Comparison of ENCODE assay signal across 8 mouse cellular contexts in genomic region chr7:139308140-139308895, GRCm38 (mm10).
DNase-seq lines count a peak whose midpoint lies in the region; ATAC-seq lines count a peak whose summit lies in the region.

No protein-coding gene starts in this region.

- H3K27ac ChIP-seq in lung, embryonic 15.5 days: peak overlapping the region; percentile 66
- no peak overlapping the region for H3K27ac ChIP-seq in midbrain, embryonic 16.5 days (ENCODE audit: low read length)
- no peak overlapping the region for H3K27ac ChIP-seq in hindbrain, embryonic 12.5 days

- intact Hi-C loops in heart, postnatal 10 days (cut with DNase I): loop anchor here (2.0 kb wide), 1 partner anchor 56 kb away; no protein-coding TSS in a partner anchor

- H3K9ac ChIP-seq in lung, embryonic 15.5 days: no peak overlapping the region
- H3K9ac ChIP-seq in midbrain, embryonic 16.5 days (ENCODE audit: low read depth, low read length): no peak overlapping the region
- no peak overlapping the region for H3K9ac ChIP-seq in hindbrain, embryonic 12.5 days

- H3K4me1 ChIP-seq in lung, embryonic 15.5 days: peaks cover 32% of the 10 kb centered on the region
- H3K4me1 ChIP-seq in midbrain, embryonic 16.5 days (ENCODE audit: control insufficient read depth, insufficient read depth, low read length): peaks cover 4% of the 10 kb centered on the region; the same call in 1 of the 2 replicates
- peaks cover 12% of the 10 kb centered on the region for H3K4me1 ChIP-seq in hindbrain, embryonic 12.5 days

- no peaks in the 10 kb centered on the region for H3K9me3 ChIP-seq in lung, embryonic 15.5 days
- no peaks in the 10 kb centered on the region for H3K9me3 ChIP-seq in midbrain, embryonic 16.5 days (replicated peaks; ENCODE audit: control insufficient read depth, low read length, poor library complexity, severe bottlenecking)
- H3K9me3 ChIP-seq in hindbrain, embryonic 12.5 days (replicated peaks): no peaks in the 10 kb centered on the region

- H3K4me2 ChIP-seq in lung, embryonic 15.5 days: no peak overlapping the region
- no peak overlapping the region for H3K4me2 ChIP-seq in midbrain, embryonic 16.5 days (ENCODE audit: low read length)
- H3K4me2 ChIP-seq in hindbrain, embryonic 12.5 days (replicated peaks): no peak overlapping the region

- H3K36me3 ChIP-seq in lung, embryonic 15.5 days: no peaks in the 10 kb centered on the region
- no peaks in the 10 kb centered on the region for H3K36me3 ChIP-seq in midbrain, embryonic 16.5 days (ENCODE audit: control insufficient read depth, insufficient read depth, low read length)
- H3K36me3 ChIP-seq in hindbrain, embryonic 12.5 days: no peaks in the 10 kb centered on the region

- peak; percentile 28 for DNase-seq in embryo, embryonic 11 days
- no peak for DNase-seq in embryo, embryonic 9.5 days (ENCODE audit: extremely low spot score)
- peak; percentile 26 for DNase-seq in 3134 (ENCODE audit: extremely low read depth, insufficient read length, low spot score)
- DNase-seq in cerebellum, postnatal 14 days: peak; percentile 81
- peak; percentile 86 to 89 for DNase-seq in heart, postnatal 10 days

- no peak overlapping the region for H3K4me3 ChIP-seq in lung, embryonic 15.5 days
- no peak overlapping the region for H3K4me3 ChIP-seq in midbrain, embryonic 16.5 days (ENCODE audit: low read depth, low read length)
- no peak overlapping the region for H3K4me3 ChIP-seq in hindbrain, embryonic 12.5 days

- peak; percentile 37; the same call in 1 of the 2 replicates for ATAC-seq in lung, embryonic 15.5 days (ENCODE audit: borderline replicate concordance, extremely low read depth, low FRiP score, low TSS enrichment)
- ATAC-seq in midbrain, embryonic 16.5 days: no peak
- ATAC-seq in hindbrain, embryonic 12.5 days (ENCODE audit: low FRiP score): no peak

- H3K27me3 ChIP-seq in lung, embryonic 15.5 days: no peaks in the 10 kb centered on the region
- H3K27me3 ChIP-seq in midbrain, embryonic 16.5 days (ENCODE audit: control insufficient read depth, insufficient read depth, low read depth, low read length): no peaks in the 10 kb centered on the region
- H3K27me3 ChIP-seq in hindbrain, embryonic 12.5 days: peaks cover 11% of the 10 kb centered on the region; the same call in 1 of the 2 replicates

- 63% methylated on average over 8 of the region's 8 CpGs for WGBS in lung, embryonic 15.5 days
- 79% methylated on average over 8 of the region's 8 CpGs for WGBS in midbrain, embryonic 16.5 days
- 80% methylated on average over 8 of the region's 8 CpGs for WGBS in hindbrain, embryonic 12.5 days
